Mouse (Mus musculus): ENCODE measurements around the gene Trappc3.

The Trappc3 gene

DNA sequence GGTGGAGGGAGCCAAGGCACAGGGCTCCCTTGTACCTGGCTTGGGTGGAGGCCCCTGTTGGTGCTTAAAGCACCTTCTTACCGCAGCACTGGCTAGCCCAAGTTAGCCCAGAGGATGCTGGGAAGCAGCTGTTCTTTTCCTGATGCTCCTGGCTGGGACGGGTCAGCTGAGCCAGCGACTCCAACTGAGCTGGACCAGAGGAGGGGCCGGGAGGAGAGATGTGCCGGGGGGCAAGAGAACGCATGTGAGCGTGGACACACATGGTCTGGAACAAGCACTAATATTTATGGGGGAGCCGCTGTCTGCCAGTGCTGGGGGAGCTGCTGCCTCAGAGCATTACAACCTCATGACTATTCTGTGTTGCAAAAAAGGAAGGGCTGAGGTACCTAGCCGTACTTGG lies 16.8 kb downstream of the Trappc3 start:
- no peak for DNase-seq (ENCODE audit: low read depth, low spot score)

DNA sequence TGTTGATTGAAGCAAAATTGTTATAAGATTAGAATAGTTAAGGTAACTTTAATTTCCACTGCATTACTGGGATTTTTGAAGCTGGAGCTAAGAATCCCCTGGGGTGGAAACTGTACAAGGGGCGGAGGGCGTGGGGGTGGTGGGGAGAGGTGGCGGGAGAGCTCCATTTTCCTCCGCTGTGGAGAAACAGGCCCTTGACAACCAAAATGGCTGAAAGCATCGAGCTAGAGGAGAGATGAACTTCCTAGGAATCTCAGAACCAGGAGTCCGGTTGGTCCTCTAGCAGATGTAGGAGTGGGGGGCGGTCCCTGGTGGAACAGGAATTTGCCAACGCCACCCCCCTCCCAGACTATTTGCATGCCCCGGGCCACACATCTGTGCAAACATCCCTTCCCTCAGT lies 19.6 kb downstream of the Trappc3 start:
- no peak for DNase-seq (ENCODE audit: low read depth, low spot score)

DNA sequence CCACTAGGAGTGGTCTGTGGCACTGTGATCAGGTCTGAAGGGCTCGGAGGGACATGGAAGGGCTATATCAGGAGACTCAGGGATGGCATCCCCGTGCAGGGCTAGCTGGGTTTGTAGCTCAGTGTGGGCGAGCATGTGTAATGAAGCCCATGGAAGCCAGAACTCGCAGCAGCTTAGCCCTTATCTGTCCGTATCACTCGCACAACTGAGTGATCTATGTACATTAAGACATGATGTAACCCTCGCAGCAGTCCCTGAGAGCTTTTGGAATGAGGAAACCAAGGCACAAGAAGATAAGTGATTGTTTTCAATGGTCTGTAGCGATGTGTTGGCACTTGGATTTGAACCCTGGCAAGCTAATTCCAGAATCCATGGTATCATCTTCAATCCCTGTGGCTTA lies 21.5 kb downstream of the Trappc3 start:
- DNase-seq (ENCODE audit: low read depth, low spot score) = no peak

DNA sequence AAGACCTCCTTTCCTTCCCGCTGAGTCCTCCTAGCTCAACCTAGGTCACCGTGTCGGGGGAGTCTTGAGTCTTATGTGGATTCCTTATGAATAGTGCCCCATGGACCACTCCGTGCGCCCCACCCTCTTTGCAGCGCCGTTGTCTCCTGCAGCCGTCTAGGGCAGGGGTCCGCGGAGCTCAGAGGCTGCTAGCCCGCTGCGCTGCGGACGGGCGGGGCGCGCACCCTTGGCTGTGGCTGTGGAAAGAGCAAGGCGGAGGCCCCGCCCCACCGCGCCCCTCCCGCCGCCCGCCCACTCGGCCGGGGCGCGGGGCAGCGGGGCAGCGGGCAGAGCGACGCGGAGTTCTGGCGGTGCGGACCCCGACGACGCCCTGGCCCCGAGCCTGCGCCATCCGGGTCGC lies 24.4 kb downstream of the Trappc3 start, which contains the start of gene Col8a2:
Gene Col8a2 (plus strand): TSS at position 302 of the 400 bp plus-strand sequence.
- DNase-seq (ENCODE audit: low read depth, low spot score) = no peak

DNA sequence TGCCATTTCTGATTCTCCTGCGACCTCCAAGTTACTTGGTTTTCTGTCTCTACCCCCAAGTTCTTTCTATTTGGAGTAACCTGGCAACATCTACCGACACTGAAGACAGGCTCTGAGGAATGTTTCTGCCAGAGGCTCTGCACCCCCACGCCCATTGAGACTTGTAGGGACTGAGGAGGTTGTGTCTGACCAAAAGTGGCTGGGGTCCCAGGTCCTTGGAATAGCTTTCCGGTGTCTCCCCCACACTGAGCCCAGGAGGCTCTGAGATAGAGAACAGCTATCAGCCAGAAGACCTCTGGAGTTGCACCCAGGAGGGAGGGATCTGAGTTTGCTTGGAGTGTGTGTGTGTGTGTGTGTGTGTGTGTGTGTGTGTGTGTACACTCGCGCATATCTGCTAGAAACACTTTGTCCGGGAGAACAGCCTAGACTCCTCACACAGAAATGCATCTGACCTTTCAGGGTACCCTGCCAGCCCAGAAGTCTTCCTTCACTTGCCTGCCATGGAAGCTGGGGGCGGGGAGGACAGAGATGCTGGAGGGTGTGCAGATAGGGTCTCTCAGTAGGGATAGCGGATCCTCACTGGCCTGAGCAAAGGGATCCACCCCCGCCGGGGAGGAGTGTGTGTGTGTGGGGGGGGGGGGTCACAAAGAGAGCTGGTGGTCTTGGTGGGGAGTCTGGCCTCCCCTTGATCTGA lies 25.3 kb downstream of the Trappc3 start:
- no peak for DNase-seq (ENCODE audit: low read depth, low spot score)

DNA sequence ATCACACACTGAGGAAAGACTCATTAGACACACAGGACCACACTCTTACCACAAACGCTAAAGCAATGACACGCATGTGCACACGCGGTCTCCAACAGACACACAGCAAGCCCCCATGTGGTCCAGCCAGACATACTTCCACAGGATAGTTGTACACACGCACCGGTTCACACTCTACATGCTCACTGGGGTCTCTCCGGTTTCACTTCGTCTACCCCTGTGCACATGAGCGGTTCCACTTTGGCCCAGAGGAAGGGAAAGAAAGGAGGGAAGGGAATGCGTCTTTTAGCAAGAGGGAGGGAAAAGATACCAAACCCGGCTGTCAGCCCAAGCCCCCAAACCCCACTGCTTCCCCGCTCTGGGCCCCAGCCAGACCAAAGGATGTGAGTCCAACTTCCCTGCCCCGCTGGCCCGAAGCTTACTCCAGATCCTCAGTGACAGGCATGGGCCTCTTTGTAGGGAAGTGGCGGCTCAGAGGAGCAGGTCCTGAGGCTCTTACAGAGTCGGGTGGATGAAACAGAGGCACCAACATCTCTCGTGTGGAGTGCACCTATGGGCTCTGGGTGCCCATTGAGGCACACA lies 26.1 kb downstream of the Trappc3 start:
- DNase-seq (ENCODE audit: low read depth, low spot score) = no peak

DNA sequence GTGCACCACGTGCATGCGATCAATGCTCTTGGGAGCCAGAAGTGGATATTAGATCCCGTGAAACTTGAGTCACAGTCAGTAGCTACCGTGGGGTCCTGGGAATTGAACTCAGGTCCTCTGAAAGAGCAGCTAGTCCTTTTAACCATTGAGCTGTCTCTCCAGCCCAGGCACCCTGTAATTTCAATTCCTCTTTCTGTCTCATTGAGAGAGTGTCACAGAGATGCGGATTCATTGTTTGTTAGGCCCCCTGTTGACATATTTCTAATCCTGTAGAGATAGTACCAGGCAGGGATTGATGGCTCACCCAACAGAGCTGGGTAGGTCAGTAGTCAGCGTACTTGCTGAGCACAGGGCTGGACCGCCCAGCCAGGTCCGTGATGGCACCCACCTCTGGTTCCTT lies 28.2 kb downstream of the Trappc3 start:
- DNase-seq (ENCODE audit: low read depth, low spot score) = peak; percentile 61

DNA sequence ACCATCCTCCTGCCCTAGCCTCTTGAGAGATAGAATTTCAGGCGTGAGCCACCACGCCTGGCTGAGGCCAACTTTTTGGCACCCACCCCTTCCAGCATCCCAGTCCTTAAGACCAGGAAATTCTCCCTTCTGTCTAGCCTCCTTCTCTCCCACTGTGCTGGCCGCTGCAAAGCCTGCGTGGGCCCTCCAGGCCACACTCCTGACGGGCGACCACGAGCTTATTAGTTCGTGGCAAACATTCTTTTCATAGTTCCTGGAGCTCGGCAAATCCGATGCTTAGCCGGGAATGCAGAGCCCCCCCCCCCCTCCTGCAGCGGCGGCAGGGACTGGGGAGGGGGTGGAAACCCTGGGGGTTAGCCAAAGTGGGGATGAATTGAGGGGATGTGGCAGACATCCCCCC lies 29.1 kb downstream of the Trappc3 start:
- no peak for DNase-seq (ENCODE audit: low read depth, low spot score)

DNA sequence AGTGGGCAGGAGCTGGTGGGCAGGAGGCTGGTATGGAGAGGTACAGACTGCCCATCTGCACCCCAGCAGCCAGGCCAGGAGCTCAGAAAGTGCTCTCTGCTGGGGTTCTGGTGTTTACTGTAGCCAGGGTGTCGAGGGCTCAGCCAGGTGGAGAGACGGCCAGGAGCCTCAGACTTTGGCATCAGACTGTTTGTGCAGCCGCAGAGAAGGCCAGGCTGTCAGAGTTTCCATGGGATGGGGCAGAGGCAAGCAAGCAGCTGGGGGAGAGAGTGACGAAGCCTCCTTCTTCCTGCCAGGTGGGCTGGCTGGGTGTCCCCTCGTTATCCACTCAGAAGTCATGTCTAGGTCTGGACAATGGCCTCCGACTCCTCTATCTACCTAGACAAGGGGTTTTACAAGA lies 33.0 kb downstream of the Trappc3 start:
- no peak for DNase-seq (ENCODE audit: low read depth, low spot score)

DNA sequence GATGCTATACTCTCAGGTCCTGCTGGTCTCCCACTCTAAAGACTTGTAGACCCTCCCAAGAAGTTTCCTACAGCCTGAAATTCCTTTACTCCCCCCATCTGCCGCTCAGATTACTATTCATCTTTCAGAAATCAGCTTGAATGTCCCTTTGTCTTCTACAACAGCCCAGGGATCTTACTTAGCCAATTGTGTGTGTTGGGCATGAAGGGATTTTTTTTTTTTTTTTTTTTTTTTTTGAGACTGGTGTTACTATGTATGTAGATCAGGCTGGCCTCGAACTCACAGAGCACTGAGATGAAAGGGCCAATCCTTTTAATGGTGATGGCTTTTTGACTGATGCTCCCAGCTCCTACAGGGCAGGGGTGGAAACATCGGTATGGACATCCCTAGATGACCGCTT lies 33.8 kb downstream of the Trappc3 start:
- no peak for DNase-seq (ENCODE audit: low read depth, low spot score)

DNA sequence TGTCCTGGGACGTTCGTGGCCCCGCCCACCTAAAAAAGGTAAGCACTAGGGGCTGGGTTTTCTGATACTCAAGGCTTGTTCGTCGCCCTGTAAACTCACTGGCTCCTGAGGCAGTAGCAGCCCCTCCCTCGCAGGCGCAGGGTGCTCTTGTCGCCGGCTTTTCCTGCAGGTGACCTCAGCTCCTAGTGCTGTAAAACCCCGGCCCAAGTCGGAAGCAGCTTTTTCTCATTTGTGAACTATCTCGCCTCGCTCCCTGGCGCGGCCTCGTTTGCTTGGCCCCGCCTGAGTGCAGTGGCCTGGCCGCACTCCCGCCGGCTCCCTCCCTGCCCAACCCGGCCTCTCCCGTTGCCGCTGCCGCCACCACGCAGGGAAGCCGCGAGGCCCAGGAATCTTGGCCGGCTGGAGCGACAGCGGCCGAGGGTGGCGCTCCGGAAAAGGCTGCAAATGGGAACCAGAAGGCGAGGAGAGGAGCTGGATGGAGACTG lies 34.5 kb downstream of the Trappc3 start:
- no peak for DNase-seq (ENCODE audit: low read depth, low spot score)

DNA sequence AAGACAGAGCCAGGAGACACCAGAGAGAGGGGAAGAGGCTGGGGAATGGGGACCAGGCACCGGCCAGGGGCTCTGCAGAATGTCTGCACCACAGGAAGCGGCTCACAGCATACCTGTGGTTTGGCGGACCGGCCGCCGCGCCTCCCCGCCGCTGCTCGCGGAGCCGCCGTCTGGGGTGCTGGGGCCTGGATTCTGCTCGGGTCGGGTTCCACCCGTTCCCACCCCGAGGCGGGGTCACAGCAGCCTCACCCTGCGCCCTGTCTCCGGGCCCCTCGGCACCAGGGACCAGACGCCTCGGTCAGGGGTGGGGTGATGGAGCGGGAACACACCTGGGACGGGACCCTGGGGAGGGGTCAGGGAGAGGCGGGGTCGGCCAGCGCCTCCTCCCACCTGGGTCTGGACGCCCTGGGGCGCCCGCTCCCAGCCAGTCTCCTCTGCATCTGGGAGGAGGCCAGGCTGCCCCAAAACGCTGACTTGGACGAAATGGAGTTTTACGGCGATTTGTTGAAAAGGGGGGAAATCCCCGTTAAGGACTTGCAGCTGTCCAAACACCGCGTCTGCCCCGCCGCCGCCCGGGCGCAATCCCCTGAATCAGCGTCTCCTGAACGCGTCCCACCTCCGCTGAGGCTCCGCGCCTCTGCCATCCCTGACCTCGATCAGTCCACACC lies 38.9 kb downstream of the Trappc3 start:
- no peak for DNase-seq (ENCODE audit: low read depth, low spot score)

DNA sequence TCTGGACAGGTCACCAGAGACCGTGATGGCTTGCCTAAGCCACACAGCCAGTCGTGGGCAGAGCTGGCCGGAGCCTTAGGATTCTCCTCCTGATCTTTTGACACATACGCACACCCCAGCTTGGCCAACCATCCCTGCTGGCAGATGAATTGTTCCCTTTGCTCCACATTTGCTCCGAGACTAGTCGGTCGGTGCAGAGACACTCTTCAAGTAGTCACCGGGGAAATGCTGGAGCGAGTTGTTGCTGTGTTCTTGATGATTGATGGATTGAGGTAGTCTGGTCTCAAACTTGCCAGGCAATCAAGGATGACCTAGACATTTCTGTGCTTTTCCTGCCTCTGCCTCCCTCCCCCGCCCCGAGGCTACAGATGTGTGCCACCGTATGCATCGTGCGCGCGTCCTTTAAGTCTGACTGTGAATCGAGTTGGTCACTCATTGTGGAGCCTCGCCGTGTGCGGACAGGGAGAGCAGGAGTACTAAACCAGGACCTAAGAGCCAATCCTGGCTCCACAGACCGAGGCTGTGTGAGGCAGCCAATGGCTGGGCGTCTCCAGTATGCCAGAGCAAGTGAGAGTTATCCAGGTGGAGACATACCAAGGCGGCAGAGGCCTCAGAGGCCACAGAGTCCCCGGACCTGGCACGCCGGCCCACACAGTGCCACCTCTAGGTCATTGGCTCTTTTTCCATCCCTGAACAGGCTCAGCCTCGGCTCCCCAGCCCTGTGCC lies 39.6 kb downstream of the Trappc3 start:
- DNase-seq (ENCODE audit: low read depth, low spot score) = no peak

DNA sequence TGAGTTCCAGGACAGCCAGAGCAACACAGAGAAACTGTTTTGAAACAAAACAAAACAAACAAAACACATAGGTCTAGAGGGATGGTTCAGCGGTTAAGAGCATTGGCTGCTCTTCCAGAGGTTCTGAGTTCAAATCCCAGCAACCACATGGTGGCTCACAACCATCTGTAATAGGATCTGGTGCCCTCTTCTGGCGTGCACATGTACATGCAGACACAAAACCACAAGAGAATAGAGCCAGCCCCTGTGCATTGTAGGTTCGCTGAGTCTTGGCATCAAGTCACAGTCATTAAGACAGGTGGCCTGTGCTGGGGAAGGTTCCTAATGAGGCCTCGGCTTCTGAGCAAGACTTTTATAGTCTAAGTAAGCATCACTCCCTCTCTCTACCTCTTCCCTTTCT lies 41.8 kb downstream of the Trappc3 start:
- peak; percentile 33 for DNase-seq (ENCODE audit: low read depth, low spot score)

DNA sequence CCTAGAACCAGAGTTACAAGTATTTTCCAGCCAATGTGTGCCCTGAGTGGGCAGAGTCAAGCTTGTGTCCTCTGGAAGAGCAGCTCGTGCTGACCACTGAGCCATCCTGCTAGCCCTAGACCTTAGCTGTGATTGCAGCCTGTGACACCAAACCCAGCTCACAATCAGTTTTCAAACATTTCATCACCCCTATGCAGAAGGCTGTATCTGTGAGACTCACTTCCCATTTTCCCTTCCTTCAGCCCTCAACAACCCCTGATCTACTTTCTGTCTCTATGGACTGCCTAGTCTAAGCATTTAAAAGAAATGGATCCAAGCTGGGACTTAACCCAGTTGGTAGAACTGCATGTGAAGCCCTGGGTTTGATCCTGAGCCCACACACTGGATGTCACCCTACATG lies 43.3 kb downstream of the Trappc3 start:
- no peak for DNase-seq (ENCODE audit: low read depth, low spot score)

DNA sequence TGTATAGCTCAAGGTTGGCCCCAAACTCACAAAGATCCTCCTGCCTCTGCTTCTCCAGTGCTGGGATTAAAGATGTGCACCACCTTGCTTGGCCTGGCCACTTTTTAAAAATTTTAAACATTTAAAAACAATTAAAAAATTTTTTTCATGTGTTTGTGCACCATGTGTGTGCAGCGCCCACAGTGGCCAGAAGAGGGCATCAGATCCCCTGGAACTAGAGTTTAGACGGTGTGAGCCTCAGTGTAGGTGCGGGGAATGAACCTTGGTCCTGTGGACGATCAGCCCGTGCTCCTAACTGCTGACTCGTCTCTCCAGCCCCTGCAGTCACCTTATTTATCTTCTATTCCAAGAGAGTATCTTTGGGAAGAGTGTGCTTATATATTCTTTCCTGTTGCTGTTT lies 43.9 kb downstream of the Trappc3 start:
- DNase-seq (ENCODE audit: low read depth, low spot score) = no peak

DNA sequence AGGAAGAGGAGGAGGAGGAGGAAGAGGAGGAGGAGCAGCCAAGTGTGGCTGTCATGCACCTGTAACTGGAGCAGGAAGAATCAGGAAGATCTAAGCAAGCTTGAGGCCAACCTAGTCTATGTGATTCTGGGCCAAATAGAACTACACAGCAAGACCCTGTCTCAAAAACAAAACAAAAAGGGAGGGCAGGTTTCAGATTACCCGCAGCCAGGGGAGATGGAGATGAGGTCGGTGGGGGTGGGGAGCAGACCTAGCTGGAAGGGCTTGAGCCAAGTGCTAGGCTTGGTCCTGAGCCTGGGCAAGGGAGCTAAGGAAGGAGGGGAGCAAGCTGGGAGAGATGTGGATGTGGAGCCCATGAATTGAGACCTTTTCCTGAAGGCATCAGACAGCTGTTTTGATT lies 44.7 kb downstream of the Trappc3 start:
- DNase-seq (ENCODE audit: low read depth, low spot score) = no peak

DNA sequence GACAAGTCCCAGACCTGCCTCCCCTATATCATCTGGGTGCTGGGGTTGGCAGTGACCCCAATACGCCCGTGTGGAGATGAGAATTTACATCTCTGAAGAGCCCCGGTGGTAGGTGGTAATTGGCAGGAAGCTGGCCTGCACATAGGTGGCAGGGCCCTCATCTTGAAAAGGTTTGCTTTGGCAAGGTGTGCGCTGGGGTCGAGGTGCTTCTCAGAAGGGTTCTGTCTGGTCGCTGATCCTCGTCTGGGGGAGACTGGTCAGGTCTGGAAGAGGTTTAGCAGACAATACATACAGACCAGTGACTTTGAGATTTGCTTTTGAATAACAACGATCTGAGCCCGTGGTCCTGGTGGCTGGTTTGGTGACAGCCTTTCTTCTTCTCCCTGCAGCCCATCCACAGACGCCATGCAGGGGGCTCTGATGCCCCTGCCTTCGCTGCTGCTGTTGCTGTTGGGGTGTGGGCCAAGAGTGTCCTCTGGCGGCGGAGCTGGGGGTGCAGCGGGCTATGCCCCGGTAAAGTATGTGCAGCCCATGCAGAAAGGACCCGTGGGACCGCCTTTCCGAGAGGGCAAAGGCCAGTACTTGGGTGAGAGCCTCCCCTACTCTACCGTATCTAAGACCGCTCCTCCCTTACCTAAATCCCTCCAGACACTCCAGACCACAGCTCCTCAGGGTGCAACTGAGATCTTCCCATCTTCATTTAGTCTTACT lies 47.2 kb downstream of the Trappc3 start:
- no peak for DNase-seq (ENCODE audit: low read depth, low spot score)

DNA sequence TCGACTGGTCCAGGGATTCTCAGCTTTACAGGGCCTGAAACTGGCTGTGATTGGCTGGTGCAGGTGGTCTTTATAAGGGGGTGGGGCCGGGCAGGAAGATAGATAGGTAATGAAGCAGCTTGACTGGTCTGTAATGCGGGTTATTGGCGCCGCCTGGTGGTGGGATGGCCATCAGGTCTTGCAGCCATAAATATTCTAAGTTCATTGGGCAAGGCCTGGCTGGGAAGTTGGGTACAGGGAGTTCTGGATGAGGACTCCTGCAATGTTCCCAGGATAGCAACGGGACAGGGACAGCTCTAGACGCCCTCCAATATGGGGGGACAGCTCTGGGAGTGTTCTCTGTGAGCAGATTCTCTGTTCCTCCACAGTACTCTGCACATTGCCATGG lies 47.8 kb downstream of the Trappc3 start:
- peak; percentile 81 for DNase-seq (ENCODE audit: low read depth, low spot score)

DNA sequence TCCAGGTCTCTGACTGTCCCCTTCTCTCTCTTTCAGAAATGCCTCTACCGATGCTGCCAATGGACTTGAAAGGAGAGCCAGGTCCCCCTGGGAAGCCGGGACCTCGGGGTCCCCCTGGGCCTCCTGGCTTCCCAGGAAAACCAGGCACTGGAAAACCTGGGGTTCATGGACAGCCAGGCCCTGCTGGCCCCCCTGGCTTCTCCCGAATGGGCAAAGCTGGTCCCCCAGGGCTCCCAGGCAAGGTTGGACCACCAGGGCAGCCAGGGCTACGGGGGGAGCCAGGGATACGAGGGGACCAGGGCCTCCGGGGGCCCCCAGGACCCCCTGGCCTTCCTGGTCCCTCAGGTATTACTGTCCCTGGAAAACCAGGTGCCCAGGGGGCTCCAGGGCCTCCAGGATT lies 48.2 kb downstream of the Trappc3 start:
- DNase-seq (ENCODE audit: low read depth, low spot score) = no peak

DNA sequence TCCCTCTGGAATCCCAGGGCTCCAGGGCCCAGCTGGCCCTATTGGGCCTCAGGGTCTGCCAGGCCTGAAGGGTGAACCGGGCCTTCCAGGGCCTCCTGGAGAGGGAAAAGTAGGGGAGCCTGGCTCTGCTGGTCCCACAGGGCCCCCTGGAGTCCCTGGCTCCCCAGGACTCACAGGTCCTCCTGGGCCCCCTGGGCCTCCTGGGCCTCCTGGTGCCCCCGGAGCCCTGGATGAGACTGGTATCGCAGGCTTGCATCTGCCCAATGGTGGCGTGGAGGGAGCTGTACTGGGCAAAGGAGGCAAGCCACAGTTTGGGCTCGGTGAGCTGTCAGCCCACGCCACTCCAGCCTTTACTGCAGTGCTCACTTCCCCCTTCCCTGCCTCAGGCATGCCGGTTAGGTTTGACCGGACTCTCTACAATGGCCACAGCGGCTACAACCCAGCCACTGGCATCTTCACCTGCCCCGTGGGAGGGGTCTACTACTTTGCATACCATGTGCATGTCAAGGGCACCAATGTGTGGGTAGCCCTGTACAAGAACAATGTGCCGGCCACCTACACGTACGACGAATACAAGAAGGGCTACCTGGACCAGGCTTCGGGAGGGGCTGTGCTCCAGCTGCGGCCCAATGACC lies 49.6 kb downstream of the Trappc3 start:
- DNase-seq (ENCODE audit: low read depth, low spot score) = no peak
